Mouse (Mus musculus) spleen, postnatal 4 days (tissue): ENCODE measurements at regions not wholly inside any gene's neighbourhood (a gene's known extent, or its start where the extent isn't known, plus 50 kb on each side); places are given as distances from the start of the nearest gene placed in this dataset.
A peak's percentile ranks its signal among the peaks of the same experiment; 100 is the strongest.

Experiments
- DNase-seq, 2 experiments: peaks; one replicate each; pipeline ENCODE4 v3.0.0; 2022; ENCODE audit warnings: low spot score in 2 of 2

- no peak for DNase-seq
Observed at GRCm38 (mm10) chr12:69453544-69453943, 81.3 kb upstream of the Gm9887 start.

GRCm38 (mm10) chr12:69452986-69453385 is 80.7 kb upstream of the Gm9887 start:
- no peak for DNase-seq

- no peak for DNase-seq
Observed at GRCm38 (mm10) chr12:69451110-69451509, 78.9 kb upstream of the Gm9887 start.

GRCm38 (mm10) chr12:69447962-69448767 is 75.9 kb upstream of the Gm9887 start:
- peak; percentile 58 to 74 for DNase-seq

- no peak for DNase-seq
Observed at GRCm38 (mm10) chr12:69447322-69447827, 75.1 kb upstream of the Gm9887 start.

GRCm38 (mm10) chr12:69446468-69447321 is 74.4 kb upstream of the Gm9887 start:
- peak; percentile 55 to 70 for DNase-seq

- DNase-seq = no peak
Observed at GRCm38 (mm10) chr12:69446085-69446467, 73.8 kb upstream of the Gm9887 start.

GRCm38 (mm10) chr12:69442321-69442720 is 70.1 kb upstream of the Gm9887 start:
- DNase-seq = no peak

- no peak for DNase-seq
Observed at GRCm38 (mm10) chr12:69441764-69442163, 69.5 kb upstream of the Gm9887 start.

- DNase-seq = no peak
Observed at GRCm38 (mm10) chr12:69438271-69438670, 66.0 kb upstream of the Gm9887 start.

- no peak for DNase-seq
Observed at GRCm38 (mm10) chr12:69436839-69437501, 64.7 kb upstream of the Gm9887 start.

GRCm38 (mm10) chr12:69434315-69434714 is 62.1 kb upstream of the Gm9887 start:
- no peak for DNase-seq

- DNase-seq = no peak
Observed at GRCm38 (mm10) chr12:69432086-69432485, 59.8 kb upstream of the Gm9887 start.

GRCm38 (mm10) chr12:69428108-69428507 is 55.9 kb upstream of the Gm9887 start:
- DNase-seq = no peak

GRCm38 (mm10) chr12:69425610-69426009 is 53.4 kb upstream of the Gm9887 start:
- DNase-seq = no peak

- no peak for DNase-seq
Observed at GRCm38 (mm10) chr12:69424971-69425370, 52.7 kb upstream of the Gm9887 start.
